Mouse (Mus musculus) spleen, embryonic (tissue): Measurements from ENCODE around the gene Tex45.

Experiments
- CTCF ChIA-PET: fragments of 350-600 bp; sonication (Branson Sonifier 250); formaldehyde crosslinking; loops from one replicate; lab custom pipeline; 2022; lab: Charles Lee

The Tex45 gene

GRCm38 (mm10) chr8:3470562-3470961, at the start of gene Tex45:
TSS of gene Tex45 (plus strand) at chr8:3470862.
- CTCF ChIA-PET, result no interaction called here

GRCm38 (mm10) chr8:3421507-3421906, 49.2 kb upstream of the Tex45 start:
- CTCF ChIA-PET, result interaction anchor here (0.6 kb wide), 1 partner anchor 51 kb away, joined by 5 read pairs; no protein-coding TSS in a partner anchor

GRCm38 (mm10) chr8:3425217-3425616, 45.4 kb upstream of the Tex45 start:
- CTCF ChIA-PET, result no interaction called here

- CTCF ChIA-PET, result no interaction called here
Observed at GRCm38 (mm10) chr8:3426211-3426610, 44.5 kb upstream of the Tex45 start.

GRCm38 (mm10) chr8:3428426-3428825, 42.2 kb upstream of the Tex45 start:
- CTCF ChIA-PET, result interaction anchor here (0.8 kb wide), 1 partner anchor 15 kb away, joined by 3 read pairs; no protein-coding TSS in a partner anchor

- CTCF ChIA-PET, result no interaction called here
Observed at GRCm38 (mm10) chr8:3429966-3430365, 40.7 kb upstream of the Tex45 start.

GRCm38 (mm10) chr8:3431113-3431512, 39.5 kb upstream of the Tex45 start:
- CTCF ChIA-PET, result no interaction called here

GRCm38 (mm10) chr8:3436492-3436891, 34.2 kb upstream of the Tex45 start:
- CTCF ChIA-PET, result no interaction called here

GRCm38 (mm10) chr8:3439510-3439909, 31.2 kb upstream of the Tex45 start:
- CTCF ChIA-PET, result interaction anchor here (0.9 kb wide), 1 partner anchor 16 kb away, joined by 3 read pairs; no protein-coding TSS in a partner anchor

- CTCF ChIA-PET, result no interaction called here
Observed at GRCm38 (mm10) chr8:3449226-3449625, 21.4 kb upstream of the Tex45 start.

- CTCF ChIA-PET, result interaction anchor here (0.6 kb wide), 1 partner anchor 40 kb away, joined by 3 read pairs; no protein-coding TSS in a partner anchor
Observed at GRCm38 (mm10) chr8:3450670-3451069, 20.0 kb upstream of the Tex45 start.

GRCm38 (mm10) chr8:3451992-3452391, 18.7 kb upstream of the Tex45 start:
- CTCF ChIA-PET, result no interaction called here

- CTCF ChIA-PET, result interaction anchor here (0.6 to 0.7 kb wide), 2 partner anchors 71 to 119 kb away, joined by 4 to 6 read pairs; no protein-coding TSS in a partner anchor
Observed at GRCm38 (mm10) chr8:3463248-3463647, 7.4 kb upstream of the Tex45 start.

GRCm38 (mm10) chr8:3464309-3464708, 6.4 kb upstream of the Tex45 start:
- CTCF ChIA-PET, result no interaction called here

GRCm38 (mm10) chr8:3467006-3467885, 3.4 kb upstream of the Tex45 start, which contains the start of gene Pex11g:
TSS of gene Pex11g (minus strand) at chr8:3467680.
- CTCF ChIA-PET, result interaction anchor here (0.7 kb wide), 1 partner anchor 116 kb away, joined by 11 read pairs; no protein-coding TSS in a partner anchor

GRCm38 (mm10) chr8:3467886-3468545, 2.6 kb upstream of the Tex45 start:
- CTCF ChIA-PET, result interaction anchor here (0.7 to 0.9 kb wide), 2 partner anchors 81 to 117 kb away, joined by 3 to 11 read pairs; no protein-coding TSS in a partner anchor

- CTCF ChIA-PET, result interaction anchor here (0.9 kb wide), 1 partner anchor 82 kb away, joined by 3 read pairs; no protein-coding TSS in a partner anchor
Observed at GRCm38 (mm10) chr8:3468838-3469237, 1.8 kb upstream of the Tex45 start.

- CTCF ChIA-PET, result no interaction called here
Observed at GRCm38 (mm10) chr8:3475715-3476429, 5.2 kb downstream of the Tex45 start.

GRCm38 (mm10) chr8:3480221-3480785, 9.6 kb downstream of the Tex45 start:
- CTCF ChIA-PET, result interaction anchor here (0.7 kb wide), 1 partner anchor 27 kb away, joined by 3 read pairs; no protein-coding TSS in a partner anchor

GRCm38 (mm10) chr8:3481605-3482004, 10.9 kb downstream of the Tex45 start:
- CTCF ChIA-PET, result interaction anchor here (0.6 kb wide), 1 partner anchor 134 kb away, joined by 3 read pairs; no protein-coding TSS in a partner anchor

- CTCF ChIA-PET, result no interaction called here
Observed at GRCm38 (mm10) chr8:3482240-3482740, 11.6 kb downstream of the Tex45 start.
